Mouse (Mus musculus) olfactory bulb, adult 2 months (tissue): Measurements from ENCODE around the gene Gm525.

Source experiments
- CTCF ChIP-seq: fragments of 200-500 bp; IDR thresholded peaks from 2 replicates; pipeline ENCODE4 v1.5.1; 2012; ENCODE audit warnings: low read depth, mild to moderate bottlenecking, low read length, moderate library complexity; ENCODE audit not compliant: insufficient read depth
- POLR2A ChIP-seq: fragments of 200-500 bp; IDR thresholded peaks from 2 replicates; pipeline ENCODE4 v1.6.1; 2012; ENCODE audit warnings: mild to moderate bottlenecking, low read depth, low read length, moderate library complexity; ENCODE audit not compliant: insufficient read depth

DNA sequence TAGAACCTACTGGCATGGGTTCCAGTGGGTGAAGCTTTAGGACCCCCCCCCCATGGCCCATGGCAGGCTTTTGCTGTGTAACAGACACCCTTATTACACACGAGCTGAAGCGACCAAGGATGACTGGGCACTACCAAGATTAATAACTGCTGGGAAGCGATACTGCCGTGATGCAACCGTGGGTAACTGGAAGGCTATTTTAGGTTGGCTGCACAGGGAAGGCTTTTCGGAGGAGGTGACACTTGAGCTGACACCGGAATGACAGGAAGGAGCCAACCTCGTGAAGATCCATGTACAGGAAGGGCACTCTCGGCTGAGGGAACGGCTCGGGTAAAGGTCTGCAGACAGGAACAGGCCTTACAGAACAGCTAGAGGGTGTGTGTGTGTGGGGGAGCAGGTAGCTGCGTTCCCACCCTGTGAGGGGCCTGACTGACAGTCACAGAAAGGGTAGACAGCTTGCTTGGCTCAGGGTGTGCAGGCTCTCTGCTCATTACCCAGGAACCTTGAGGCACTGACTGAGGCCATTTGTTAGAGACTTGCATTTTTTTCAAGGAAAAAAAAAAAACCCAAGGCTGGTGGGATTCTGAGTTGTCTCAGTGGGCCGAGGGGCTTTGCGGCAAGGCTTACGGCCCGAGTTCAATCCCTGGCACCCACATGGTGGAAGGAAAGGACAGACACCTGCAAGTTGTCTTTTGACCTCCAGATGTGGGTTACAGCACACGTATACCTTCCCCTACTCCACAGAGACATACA, 24.6 kb downstream of the Gm525 start:
- TF ChIP-seq CTCF (no peak), POLR2A (no peak)
